Mouse (Mus musculus) kidney, embryonic 15.5 days (tissue): ENCODE measurements around the gene Gemin6. TPM values are rescaled to one million over a fixed set of nuclear protein-coding genes. Genes with fewer than 3 reads are reported as not detected.
"Not testable (repeated sequence)": the region's sequence is repeated elsewhere in the genome, so short reads cannot be mapped to it uniquely, and the experiment has no call there.

Source experiments
- ATAC-seq: fragments of 200-750 bp; cut with Nextera tagmentation; replicated peaks from 2 replicates; pipeline ENCODE4 v1.8.0; 2017; ENCODE audit warnings: moderate TSS enrichment; ENCODE audit not compliant: low FRiP score
- H3K27ac ChIP-seq: fragments of 300-500 bp; sonication (generic); 2 replicates; pipeline ENCODE4 v1.5.1; 2015; ENCODE audit warnings: mild to moderate bottlenecking, inconsistent platforms
- H3K27me3 ChIP-seq: fragments of 300-500 bp; sonication (generic); 2 replicates; pipeline ENCODE4 v1.6.1; 2015; ENCODE audit warnings: inconsistent platforms
- H3K36me3 ChIP-seq: fragments of 300-500 bp; sonication (generic); 2 replicates; pipeline ENCODE4 v1.6.1; 2015; ENCODE audit warnings: inconsistent platforms
- H3K4me1 ChIP-seq: fragments of 300-500 bp; sonication (generic); 2 replicates; pipeline ENCODE4 v1.6.1; 2015; ENCODE audit warnings: inconsistent platforms
- H3K4me2 ChIP-seq: fragments of 300-500 bp; sonication (generic); 2 replicates; pipeline ENCODE4 v1.6.1; 2015; ENCODE audit warnings: moderate library complexity, mild to moderate bottlenecking, inconsistent platforms
- H3K4me3 ChIP-seq: fragments of 300-500 bp; sonication (generic); replicated peaks from 2 replicates; pipeline ENCODE4 v1.5.1; 2015; ENCODE audit warnings: mild to moderate bottlenecking, inconsistent platforms
- H3K9ac ChIP-seq: fragments of 300-500 bp; sonication (generic); 2 replicates; pipeline ENCODE4 v1.6.1; 2015; ENCODE audit warnings: mild to moderate bottlenecking, inconsistent platforms
- H3K9me3 ChIP-seq: fragments of 300-500 bp; sonication (generic); replicated peaks from 2 replicates; pipeline ENCODE4 v1.6.1; 2016; ENCODE audit warnings: inconsistent platforms
- WGBS: fragments of 180-500 bp; shearing (Covaris S2); methylation state at CpG from one replicate; pipeline ENCODE4 v1.1.7; 2015; ENCODE audit warnings: mixed read lengths; 5-methylcytosine and 5-hydroxymethylcytosine counted together
- polyA plus RNA-seq: library from polyadenylated mRNA; unstranded; fragments of >200 nt; fragmentation: Nextera tagmentation; extraction: Ambion mirVana; gene quantifications from 2 replicates; pipeline ENCODE4 v1.2.1, GENCODE M21; 2015

The Gemin6 gene
- polyA plus RNA-seq, 1 experiment from 2014 or later: 41.0 TPM

- Histone ChIP-seq H3K9me3 (no peaks in the 10 kb centered on the region), H3K4me3 (no peak overlapping the region), H3K27ac (no peak overlapping the region), H3K27me3 (no peaks in the 10 kb centered on the region), H3K36me3 (peaks cover 46% of the 10 kb centered on the region), H3K4me1 (no peaks in the 10 kb centered on the region), H3K9ac (no peak overlapping the region), H3K4me2 (no peak overlapping the region)
- no peak for ATAC-seq
- 95% methylated on average over 5 of the region's 5 CpGs for WGBS
Measured at GRCm38 (mm10) chr17:80237475-80237874, 13.2 kb downstream of the Gemin6 start.

GRCm38 (mm10) chr17:80241594-80241993, 17.4 kb downstream of the Gemin6 start:
- H3K4me2 ChIP-seq: no peak overlapping the region
- peaks cover 82% of the 10 kb centered on the region for H3K36me3 ChIP-seq
- H3K4me1 ChIP-seq: no peaks in the 10 kb centered on the region
- 88% methylated on average over 9 of the region's 9 CpGs for WGBS
- H3K27me3 ChIP-seq: no peaks in the 10 kb centered on the region
- no peak overlapping the region for H3K9ac ChIP-seq
- no peak for ATAC-seq
- H3K27ac ChIP-seq: no peak overlapping the region
- no peaks in the 10 kb centered on the region for H3K9me3 ChIP-seq
- no peak overlapping the region for H3K4me3 ChIP-seq

GRCm38 (mm10) chr17:80243116-80243515, 18.9 kb downstream of the Gemin6 start:
- ATAC-seq: no peak
- WGBS: 52% methylated on average over 13 of the region's 13 CpGs
- Histone ChIP-seq H3K9ac (no peak overlapping the region), H3K36me3 (peaks cover 92% of the 10 kb centered on the region), H3K27ac (no peak overlapping the region), H3K9me3 (no peaks in the 10 kb centered on the region), H3K4me1 (no peaks in the 10 kb centered on the region), H3K27me3 (no peaks in the 10 kb centered on the region), H3K4me2 (no peak overlapping the region), H3K4me3 (no peak overlapping the region)

- ATAC-seq: peak; percentile 46; the same call in 1 of the 2 replicates
- WGBS: 48% methylated on average over 13 of the region's 13 CpGs
- H3K4me2 ChIP-seq: no peak overlapping the region
- H3K4me3 ChIP-seq: no peak overlapping the region
- no peak overlapping the region for H3K9ac ChIP-seq
- H3K27ac ChIP-seq: peak overlapping the region; percentile 61; the same call in 1 of the 2 replicates
- no peaks in the 10 kb centered on the region for H3K27me3 ChIP-seq
- peaks cover 97% of the 10 kb centered on the region for H3K36me3 ChIP-seq
- H3K9me3 ChIP-seq: no peaks in the 10 kb centered on the region
- peaks cover 8% of the 10 kb centered on the region for H3K4me1 ChIP-seq
Measured at GRCm38 (mm10) chr17:80252757-80253525, 28.7 kb downstream of the Gemin6 start.

GRCm38 (mm10) chr17:80254421-80254820, 30.2 kb downstream of the Gemin6 start:
- 96% methylated on average over 5 of the region's 5 CpGs for WGBS
- no peak for ATAC-seq
- H3K36me3 ChIP-seq: peaks cover 97% of the 10 kb centered on the region

GRCm38 (mm10) chr17:80255208-80255607, 31.0 kb downstream of the Gemin6 start:
- Histone ChIP-seq H3K4me3 (no peak overlapping the region), H3K4me1 (peaks cover 8% of the 10 kb centered on the region), H3K9ac (no peak overlapping the region), H3K4me2 (no peak overlapping the region), H3K36me3 (peaks cover 96% of the 10 kb centered on the region), H3K9me3 (no peaks in the 10 kb centered on the region), H3K27ac (no peak overlapping the region), H3K27me3 (no peaks in the 10 kb centered on the region)
- WGBS: 64% methylated on average over 13 of the region's 13 CpGs
- ATAC-seq: no peak

More at GRCm38 (mm10) chr17:80254421-80254820, 30.2 kb downstream of the Gemin6 start:
- Histone ChIP-seq H3K27ac (no peak overlapping the region), H3K9ac (no peak overlapping the region), H3K9me3 (no peaks in the 10 kb centered on the region), H3K4me3 (no peak overlapping the region), H3K4me2 (no peak overlapping the region), H3K4me1 (peaks cover 8% of the 10 kb centered on the region), H3K27me3 (no peaks in the 10 kb centered on the region)

- Histone ChIP-seq H3K4me2 (no peak overlapping the region), H3K36me3 (peaks cover 92% of the 10 kb centered on the region), H3K9ac (no peak overlapping the region), H3K9me3 (no peaks in the 10 kb centered on the region), H3K4me3 (no peak overlapping the region), H3K27ac (no peak overlapping the region), H3K4me1 (no peaks in the 10 kb centered on the region), H3K27me3 (no peaks in the 10 kb centered on the region)
- 93% methylated on average over 4 of the region's 4 CpGs for WGBS
- ATAC-seq: no peak
Measured at GRCm38 (mm10) chr17:80267065-80267464, 42.8 kb downstream of the Gemin6 start.

- H3K9me3 ChIP-seq: no peaks in the 10 kb centered on the region
- H3K4me2 ChIP-seq: no peak overlapping the region
- peaks cover 90% of the 10 kb centered on the region for H3K36me3 ChIP-seq
- H3K4me3 ChIP-seq: no peak overlapping the region
- no peak overlapping the region for H3K9ac ChIP-seq
- 94% methylated on average over 3 of the region's 3 CpGs for WGBS
- no peak overlapping the region for H3K27ac ChIP-seq
- no peak for ATAC-seq
- no peaks in the 10 kb centered on the region for H3K4me1 ChIP-seq
- no peaks in the 10 kb centered on the region for H3K27me3 ChIP-seq
Measured at GRCm38 (mm10) chr17:80268151-80268550, 43.9 kb downstream of the Gemin6 start.

- H3K9me3 ChIP-seq, H3K4me1 ChIP-seq, H3K4me2 ChIP-seq, H3K4me3 ChIP-seq, ATAC-seq, H3K9ac ChIP-seq, H3K27me3 ChIP-seq, H3K27ac ChIP-seq: not testable (repeated sequence)
- peaks cover 88% of the 10 kb centered on the region for H3K36me3 ChIP-seq
- WGBS: 98% methylated on average over 7 of the region's 7 CpGs
Measured at GRCm38 (mm10) chr17:80270622-80271021, 46.4 kb downstream of the Gemin6 start.

Other genes starting within 250 kb of the Gemin6 start
- 65.5 and 67.1 TPM in 2 replicates for gene Hnrnpll, start 162.1 kb upstream of the Gemin6 start, polyA plus RNA-seq
- 18.2 and 20.8 TPM in 2 replicates for gene Galm, start 97.0 kb upstream of the Gemin6 start, polyA plus RNA-seq
- 622 and 668 TPM in 2 replicates for gene Srsf7, start 17.1 kb upstream of the Gemin6 start, polyA plus RNA-seq
- 0.16 TPM in 1 of 2 replicates, not detected in the other for gene Ttc39d, start 17.0 kb upstream of the Gemin6 start, polyA plus RNA-seq
- 34.6 and 35.7 TPM in 2 replicates for gene Morn2, start 65.8 kb downstream of the Gemin6 start, polyA plus RNA-seq
- gene Dhx57, start 66.0 kb downstream of the Gemin6 start, polyA plus RNA-seq: 15.0 and 16.6 TPM in 2 replicates
- gene Arhgef33, start 83.0 kb downstream of the Gemin6 start, polyA plus RNA-seq: 0.60 and 0.63 TPM in 2 replicates
- gene Gm10190, start 149.1 kb downstream of the Gemin6 start, polyA plus RNA-seq: 1.7 and 2.0 TPM in 2 replicates